Mouse (Mus musculus): ENCODE measurements around the gene Kank4. TPM values are rescaled to one million over a fixed set of nuclear protein-coding genes. Genes with fewer than 3 reads are reported as not detected.
A peak's percentile ranks its signal among the peaks of the same experiment; 100 is the strongest.
"Not testable (repeated sequence)": the region's sequence is repeated elsewhere in the genome, so short reads cannot be mapped to it uniquely, and the experiment has no call there.

Gene Kank4
- polyA plus RNA-seq (2016; fragmentation: Nextera tagmentation; extraction: Ambion mirVana), result 0.60 and 0.82 TPM in 2 replicates

DNA sequence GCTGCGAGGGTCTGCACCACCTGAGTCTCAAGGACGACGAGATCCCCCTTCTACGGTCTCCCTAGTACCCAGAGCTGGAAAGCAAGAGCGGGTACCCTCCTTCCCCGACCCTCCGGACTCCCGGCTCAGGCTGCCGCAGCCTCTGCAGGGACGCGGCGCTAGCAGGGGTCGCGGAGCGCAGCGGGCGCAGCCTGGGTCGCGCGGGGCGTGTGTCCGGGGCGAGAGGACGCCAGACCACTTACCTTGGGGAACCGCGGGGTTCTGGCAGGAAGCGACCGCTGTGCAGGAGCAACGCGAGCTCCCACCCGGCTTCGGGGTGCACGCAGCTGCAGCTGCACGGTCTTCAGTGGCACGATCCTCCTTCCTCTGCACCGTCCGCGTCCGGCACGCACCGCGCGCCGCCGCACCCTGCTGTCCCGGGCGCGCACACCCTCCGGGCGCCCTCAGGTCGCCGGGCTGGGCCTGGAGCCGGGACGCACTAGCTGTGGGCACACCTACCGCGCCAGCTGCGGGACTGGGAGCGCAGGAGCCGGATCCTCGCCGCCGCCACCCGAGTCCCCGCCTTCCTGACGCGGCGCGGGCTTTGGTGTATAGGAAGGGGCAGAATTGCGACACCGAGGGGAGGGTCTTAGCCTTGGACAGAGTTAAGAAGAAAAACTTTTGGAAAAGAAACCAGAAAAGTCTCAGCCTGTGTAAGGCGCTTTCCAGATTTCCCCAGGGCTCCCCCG lies at the start of gene Kank4:
TSS of gene Kank4 (minus strand) at position 354 of the 728 bp plus-strand sequence.
- peak; percentile 83 for ATAC-seq (ENCODE audit: low FRiP score)
- under 1% methylated on average over 61 of the region's 72 CpGs for WGBS
- H3K4me3 ChIP-seq (replicated peaks), result peak within 1 kb of the TSS; percentile 69
- no peaks in the 10 kb centered on the region for H3K9me3 ChIP-seq
- 0 out of 2 replicates have a peak, but pooled peaks cover 9% of the 10 kb centered on the region for H3K4me1 ChIP-seq
- H3K27me3 ChIP-seq, result peaks cover 66% of the 10 kb centered on the region
- peak within 1 kb of the TSS; percentile 67 for H3K9ac ChIP-seq
- H3K36me3 ChIP-seq (replicated peaks), result no peaks in the 10 kb centered on the region
- peak within 1 kb of the TSS; percentile 100 for H3K4me2 ChIP-seq
- no peak within 1 kb of the TSS for H3K27ac ChIP-seq

DNA sequence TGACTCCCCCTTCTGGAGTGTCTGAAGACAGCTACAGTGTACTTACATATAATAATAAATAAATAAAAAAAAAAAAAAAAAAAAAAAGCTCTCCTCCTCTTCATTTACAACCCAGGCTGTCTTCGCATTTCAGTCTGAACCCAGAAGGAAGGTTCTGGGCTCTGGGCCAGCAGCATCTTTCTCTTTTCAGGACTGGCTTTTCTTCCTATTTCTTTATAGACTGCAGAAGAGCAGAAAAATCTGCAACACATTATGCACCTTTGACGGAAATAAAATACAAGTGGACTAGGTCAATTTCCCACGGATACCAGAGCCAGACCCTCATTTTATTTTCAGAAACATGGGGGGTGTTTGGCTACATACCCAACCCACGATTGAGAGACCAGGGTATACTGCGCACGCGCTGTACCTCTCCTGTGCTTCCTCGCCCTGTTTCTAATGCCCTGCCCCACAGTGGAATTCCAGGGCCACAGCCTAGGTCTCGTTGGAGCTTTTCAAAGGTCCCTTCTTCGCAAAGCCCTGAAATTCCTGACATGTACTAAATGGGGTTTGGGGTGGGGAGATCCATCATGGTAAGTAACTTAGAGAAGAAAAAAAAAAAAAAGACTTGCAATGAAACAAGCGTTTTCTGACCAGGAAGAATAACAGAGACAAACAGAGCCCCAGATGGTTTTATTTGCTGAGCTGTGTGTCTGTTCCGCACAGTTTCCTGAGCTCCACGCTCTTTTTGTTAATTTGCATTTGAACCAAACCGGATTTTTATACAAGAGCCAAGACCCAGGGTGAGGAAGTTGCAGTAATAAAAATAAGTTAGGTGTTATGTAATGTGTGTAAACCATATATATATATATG lies 48.3 kb upstream of the Kank4 start:
- Histone ChIP-seq H3K4me3 (replicated peaks) (no peak overlapping the region), H3K4me1 (no peaks in the 10 kb centered on the region), H3K9ac (no peak overlapping the region), H3K27me3 (no peaks in the 10 kb centered on the region), H3K4me2 (no peak overlapping the region), H3K9me3 (peaks cover 7% of the 10 kb centered on the region), H3K27ac (no peak overlapping the region), H3K36me3 (replicated peaks) (no peaks in the 10 kb centered on the region)
- ATAC-seq (ENCODE audit: low FRiP score), result no peak
- 86% methylated on average over 14 of the region's 14 CpGs for WGBS

DNA sequence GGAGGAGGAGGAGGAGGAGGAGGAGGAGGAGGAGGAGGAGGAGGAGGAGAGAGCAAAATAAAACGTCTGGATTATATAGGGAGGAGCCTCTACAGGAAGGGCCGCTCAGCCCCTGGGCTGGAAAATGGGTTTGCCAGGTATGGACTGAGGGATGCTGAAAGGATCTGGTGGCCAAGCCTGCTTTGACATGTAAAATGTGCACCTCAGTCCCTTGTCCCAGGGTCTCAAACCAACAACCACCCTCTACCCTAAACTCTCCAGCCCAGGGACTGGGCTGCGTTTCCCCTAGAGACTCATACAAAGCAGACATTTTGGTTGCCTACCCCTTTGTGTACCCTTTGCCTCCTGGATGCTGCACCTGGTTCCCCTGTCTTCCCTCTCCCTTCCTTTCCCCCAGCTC lies 47.2 kb upstream of the Kank4 start:
- Histone ChIP-seq H3K4me1 (no peaks in the 10 kb centered on the region), H3K27ac (no peak overlapping the region), H3K9me3 (peaks cover 11% of the 10 kb centered on the region), H3K4me2 (no peak overlapping the region), H3K9ac (no peak overlapping the region), H3K27me3 (no peaks in the 10 kb centered on the region), H3K4me3 (replicated peaks) (no peak overlapping the region), H3K36me3 (replicated peaks) (no peaks in the 10 kb centered on the region)
- ATAC-seq (ENCODE audit: low FRiP score), result no peak
- 78% methylated on average over 3 of the region's 3 CpGs for WGBS

DNA sequence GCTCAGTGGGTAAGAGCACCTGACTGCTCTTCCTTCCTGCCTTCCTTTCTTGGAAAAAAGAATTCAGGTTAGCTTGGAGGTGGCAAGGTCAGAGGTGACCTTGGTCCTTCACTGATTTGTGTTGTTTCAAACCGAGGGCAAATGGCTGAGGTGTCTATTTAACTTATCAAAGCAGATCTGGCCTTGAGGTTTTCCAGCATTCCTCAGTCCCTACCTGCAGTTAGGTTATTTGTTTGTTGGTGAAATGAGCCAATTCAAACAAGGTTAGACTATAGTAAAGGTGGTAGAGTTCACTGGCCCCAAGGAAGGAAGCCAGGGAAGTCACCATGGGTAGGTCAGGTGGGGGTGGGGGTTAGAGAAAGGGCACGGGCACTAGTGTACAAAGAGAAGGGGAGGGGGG lies 46.8 kb upstream of the Kank4 start:
- no peaks in the 10 kb centered on the region for H3K27me3 ChIP-seq
- H3K36me3 ChIP-seq (replicated peaks), result no peaks in the 10 kb centered on the region
- H3K4me1 ChIP-seq, result no peaks in the 10 kb centered on the region
- H3K9ac ChIP-seq, result no peak overlapping the region
- H3K9me3 ChIP-seq, result peaks cover 11% of the 10 kb centered on the region
- no peak for ATAC-seq (ENCODE audit: low FRiP score)
- 67% methylated on average over 1 of the region's 2 CpGs for WGBS
- H3K4me3 ChIP-seq (replicated peaks), result no peak overlapping the region
- no peak overlapping the region for H3K4me2 ChIP-seq
- H3K27ac ChIP-seq, result no peak overlapping the region

DNA sequence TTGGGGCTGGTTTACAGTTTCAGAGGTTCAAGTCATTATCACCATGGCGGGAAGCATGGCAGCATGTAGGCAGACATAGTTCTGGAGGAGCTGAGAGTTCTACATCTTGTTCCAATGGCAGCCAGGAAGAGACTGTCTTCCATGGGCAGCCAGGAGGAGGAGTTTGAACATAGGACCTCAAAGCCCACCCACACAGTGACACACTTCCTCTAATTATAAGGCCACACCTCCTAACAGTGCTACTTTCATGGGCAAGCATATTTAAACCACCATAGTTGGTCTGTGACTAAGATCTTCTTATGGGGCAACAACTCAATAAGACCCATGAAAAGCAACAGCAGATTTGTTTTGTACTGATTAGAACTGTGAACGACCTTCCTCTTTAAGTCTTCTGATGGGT lies 46.1 kb upstream of the Kank4 start:
- no peak for ATAC-seq (ENCODE audit: low FRiP score)
- Histone ChIP-seq H3K4me1 (no peaks in the 10 kb centered on the region), H3K4me3 (replicated peaks) (no peak overlapping the region), H3K9me3 (peaks cover 11% of the 10 kb centered on the region), H3K4me2 (no peak overlapping the region), H3K27ac (no peak overlapping the region), H3K9ac (no peak overlapping the region), H3K36me3 (replicated peaks) (no peaks in the 10 kb centered on the region), H3K27me3 (no peaks in the 10 kb centered on the region)
- 80% methylated on average over 2 of the region's 2 CpGs for WGBS

DNA sequence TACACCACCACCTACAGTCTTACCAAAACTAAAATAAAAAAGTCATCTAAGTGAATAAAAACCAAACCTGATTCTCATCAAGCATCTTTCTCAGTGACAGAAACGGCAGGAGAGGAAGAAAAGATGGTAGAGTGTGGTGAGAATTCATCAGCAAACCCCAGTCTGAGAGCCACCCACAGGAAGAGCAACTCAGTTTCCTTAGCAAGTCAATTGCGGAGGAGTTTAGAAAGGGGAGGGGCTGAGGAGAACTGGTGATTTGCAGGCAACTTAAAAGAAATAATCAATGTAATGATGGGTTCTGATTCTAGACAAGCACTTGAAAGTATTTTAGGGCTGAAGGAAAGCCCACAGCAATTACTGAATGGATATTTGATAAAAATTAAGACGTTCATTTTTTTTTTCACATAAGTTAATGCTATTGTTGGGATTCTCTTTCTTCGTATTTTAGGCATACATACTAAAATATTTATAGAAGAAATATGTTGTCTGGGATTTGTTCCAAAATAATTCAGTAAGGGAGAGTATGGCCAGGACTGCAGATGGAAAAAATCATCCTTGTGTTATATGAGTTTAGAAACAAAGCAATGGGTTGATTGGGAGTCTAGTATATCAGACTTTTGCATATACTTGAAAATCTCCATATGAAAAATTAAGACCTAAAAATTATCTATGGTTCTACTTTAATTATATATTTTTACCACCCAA lies 41.0 kb upstream of the Kank4 start:
- Histone ChIP-seq H3K36me3 (replicated peaks) (no peaks in the 10 kb centered on the region), H3K27me3 (no peaks in the 10 kb centered on the region), H3K4me2 (no peak overlapping the region), H3K4me1 (no peaks in the 10 kb centered on the region), H3K27ac (no peak overlapping the region), H3K9ac (no peak overlapping the region), H3K4me3 (replicated peaks) (no peak overlapping the region), H3K9me3 (0 out of 2 replicates have a peak, but pooled peaks cover 4% of the 10 kb centered on the region)
- no peak for ATAC-seq (ENCODE audit: low FRiP score)
- 75% methylated on average over 4 of the region's 4 CpGs for WGBS

DNA sequence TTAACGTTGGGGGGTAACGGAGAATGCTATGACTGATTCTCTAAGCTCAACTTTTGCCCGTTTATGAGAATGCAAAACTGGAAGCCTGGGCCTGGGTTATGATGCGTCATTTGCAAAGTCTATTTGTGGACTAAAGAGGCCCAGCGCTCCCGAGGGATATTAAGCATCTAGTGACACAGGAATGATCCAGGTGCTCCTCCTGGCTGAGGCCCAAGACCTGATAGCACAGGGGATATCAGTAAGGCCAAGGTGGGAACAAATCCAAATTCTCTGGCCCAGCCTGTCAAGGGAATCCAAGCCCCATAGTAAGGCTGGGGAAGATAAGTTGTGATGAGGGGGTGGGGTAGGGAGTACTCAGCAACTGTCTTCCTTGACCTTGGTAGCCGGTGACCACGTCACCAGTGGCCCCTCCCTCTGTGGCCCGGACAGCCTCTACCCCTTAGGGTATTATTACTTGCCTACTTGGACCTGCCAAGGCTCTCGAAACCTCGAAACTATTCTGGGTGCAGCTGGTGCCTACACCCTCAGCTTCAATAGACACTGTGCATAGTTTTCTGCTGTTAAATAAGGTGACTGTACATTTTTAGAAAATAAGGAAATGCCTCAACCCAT lies 39.8 kb upstream of the Kank4 start:
- WGBS, result 84% methylated on average over 11 of the region's 11 CpGs
- Histone ChIP-seq H3K9ac (no peak overlapping the region), H3K4me2 (no peak overlapping the region), H3K9me3 (0 out of 2 replicates have a peak, but pooled peaks cover 4% of the 10 kb centered on the region), H3K36me3 (replicated peaks) (no peaks in the 10 kb centered on the region), H3K27me3 (no peaks in the 10 kb centered on the region), H3K4me1 (no peaks in the 10 kb centered on the region), H3K4me3 (replicated peaks) (no peak overlapping the region), H3K27ac (no peak overlapping the region)
- ATAC-seq (ENCODE audit: low FRiP score), result no peak

DNA sequence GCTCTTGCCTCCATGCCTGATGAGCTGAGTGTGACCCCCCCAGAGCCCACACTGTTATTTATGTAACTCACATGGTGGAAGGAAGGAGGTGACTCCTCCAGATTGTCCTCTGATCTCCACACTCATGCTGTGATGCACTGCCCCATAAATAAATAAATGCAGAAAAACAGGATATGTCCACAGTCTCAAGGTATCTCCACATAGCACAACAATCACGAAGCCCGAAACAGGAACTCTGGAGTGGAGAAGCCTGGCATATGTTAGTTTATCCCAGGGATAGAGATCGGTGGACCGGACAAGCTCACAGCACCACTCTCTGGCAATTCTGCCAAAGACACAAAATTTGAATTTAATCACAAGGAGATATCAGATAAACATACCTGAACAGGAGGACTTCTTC lies 36.6 kb upstream of the Kank4 start:
- H3K4me3 ChIP-seq (replicated peaks), result no peak overlapping the region
- no peak overlapping the region for H3K9ac ChIP-seq
- WGBS, result 92% methylated on average over 4 of the region's 4 CpGs

DNA sequence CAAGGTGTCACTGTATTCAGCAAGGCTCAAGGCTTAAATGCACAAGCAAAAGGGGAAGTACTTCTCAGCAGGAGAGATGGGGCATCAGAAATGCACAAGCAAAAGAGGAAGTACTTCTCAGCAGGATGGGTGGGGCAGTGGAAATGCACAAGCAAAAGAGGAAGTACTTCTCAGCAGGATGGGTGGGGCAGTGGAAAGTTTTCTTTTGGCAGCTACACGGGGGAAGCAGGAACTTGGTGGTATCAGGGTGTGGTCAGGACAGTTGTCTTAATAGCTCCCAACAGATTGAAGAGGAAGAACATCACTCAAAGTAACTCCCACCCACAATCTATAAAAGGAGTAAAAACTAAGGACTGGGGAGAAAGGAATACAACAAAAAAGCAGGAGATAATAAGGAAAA lies 33.1 kb upstream of the Kank4 start:
- not testable (repeated sequence) for H3K4me3 ChIP-seq (replicated peaks); H3K9ac ChIP-seq; ATAC-seq (ENCODE audit: low FRiP score); H3K4me2 ChIP-seq; H3K27me3 ChIP-seq; H3K36me3 ChIP-seq (replicated peaks); H3K27ac ChIP-seq; H3K9me3 ChIP-seq; H3K4me1 ChIP-seq
- 79% methylated on average over 1 of the region's 1 CpGs for WGBS

More for the DNA sequence above, 36.6 kb upstream of the Kank4 start:
- no peaks in the 10 kb centered on the region for H3K9me3 ChIP-seq
- no peak overlapping the region for H3K4me2 ChIP-seq
- H3K36me3 ChIP-seq (replicated peaks), result no peaks in the 10 kb centered on the region
- H3K27ac ChIP-seq, result no peak overlapping the region
- no peak for ATAC-seq (ENCODE audit: low FRiP score)
- H3K27me3 ChIP-seq, result no peaks in the 10 kb centered on the region
- H3K4me1 ChIP-seq, result no peaks in the 10 kb centered on the region

DNA sequence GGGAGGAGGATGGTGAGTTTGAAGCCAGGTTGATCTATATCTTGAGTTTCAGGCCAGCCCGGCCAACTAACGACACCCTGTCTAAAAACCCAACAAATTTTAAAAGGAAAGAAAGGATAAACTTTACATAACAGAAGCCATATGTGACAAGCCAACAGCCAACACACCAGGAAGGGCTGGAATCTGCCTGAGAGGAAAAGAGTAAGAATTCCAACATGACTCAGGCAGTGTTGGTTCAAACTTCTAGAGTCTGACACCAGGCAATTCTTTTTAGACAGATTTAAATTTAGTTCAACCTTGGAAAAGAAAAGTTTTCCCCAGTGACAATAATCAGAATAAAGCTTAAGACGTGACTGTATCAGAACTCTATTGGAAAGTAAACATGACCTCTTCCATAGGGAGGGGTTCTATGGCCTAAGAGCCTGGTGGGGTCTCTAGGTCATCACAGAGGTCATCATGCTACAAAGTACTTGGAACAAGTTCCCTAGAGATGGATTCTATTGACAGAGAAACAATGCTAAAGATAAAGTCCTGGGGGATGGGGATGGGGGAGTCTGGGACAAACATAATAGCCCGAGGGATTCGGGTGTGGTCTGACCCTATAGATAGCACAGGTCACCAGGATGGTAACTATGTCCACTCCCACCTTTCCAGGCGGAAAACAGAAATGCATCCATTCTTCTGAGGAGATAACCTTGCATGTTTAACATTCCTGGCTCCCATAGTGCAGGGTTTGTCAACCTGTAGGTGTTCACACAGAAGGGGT lies 30.0 kb upstream of the Kank4 start:
- 74% methylated on average over 6 of the region's 6 CpGs for WGBS
- no peak overlapping the region for H3K27ac ChIP-seq
- H3K36me3 ChIP-seq (replicated peaks), result no peaks in the 10 kb centered on the region

DNA sequence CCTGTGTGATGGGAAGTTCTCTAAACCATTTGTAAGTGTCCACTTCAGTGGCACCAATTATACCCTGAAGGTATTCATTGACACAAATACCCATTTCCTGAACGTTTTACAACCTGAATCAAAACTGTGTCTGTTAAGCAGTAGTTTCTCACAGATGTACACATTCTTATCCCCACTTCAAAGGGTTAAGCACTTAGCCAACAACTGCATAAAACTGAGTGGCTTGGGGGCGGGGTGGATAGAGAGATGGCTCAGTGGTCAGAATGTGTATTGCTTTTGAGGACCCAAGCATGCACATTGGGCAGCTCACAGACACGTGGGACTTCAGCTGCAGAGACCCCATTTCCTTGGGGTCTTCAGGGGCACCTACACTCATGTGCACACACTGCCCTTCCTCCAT lies 29.1 kb upstream of the Kank4 start:
- no peak overlapping the region for H3K27ac ChIP-seq
- H3K4me2 ChIP-seq, result no peak overlapping the region
- ATAC-seq (ENCODE audit: low FRiP score), result no peak
- H3K9me3 ChIP-seq, result no peaks in the 10 kb centered on the region
- H3K4me1 ChIP-seq, result no peaks in the 10 kb centered on the region
- H3K27me3 ChIP-seq, result peaks cover 28% of the 10 kb centered on the region
- 61% methylated on average over 3 of the region's 3 CpGs for WGBS
- no peaks in the 10 kb centered on the region for H3K36me3 ChIP-seq (replicated peaks)
- H3K4me3 ChIP-seq (replicated peaks), result no peak overlapping the region
- no peak overlapping the region for H3K9ac ChIP-seq

More for the DNA sequence above, 30.0 kb upstream of the Kank4 start:
- Histone ChIP-seq H3K9ac (no peak overlapping the region), H3K9me3 (no peaks in the 10 kb centered on the region), H3K4me2 (no peak overlapping the region), H3K4me3 (replicated peaks) (no peak overlapping the region), H3K27me3 (peaks cover 26% of the 10 kb centered on the region), H3K4me1 (no peaks in the 10 kb centered on the region)
- no peak for ATAC-seq (ENCODE audit: low FRiP score)
